Mouse (Mus musculus) heart, postnatal 0 days (tissue): ENCODE data around the gene Gm8439.
"Not testable (repeated sequence)": the region's sequence is repeated elsewhere in the genome, so short reads cannot be mapped to it uniquely, and the experiment has no call there.

Source experiments
- CTCF ChIP-seq: IDR thresholded peaks from 2 replicates; pipeline ENCODE4 v1.5.1; 2016; ENCODE audit warnings: antibody characterized with exemption, control low read depth, low read depth
- EP300 ChIP-seq: IDR thresholded peaks from 2 replicates; pipeline ENCODE4 v1.6.1; 2016; ENCODE audit warnings: antibody characterized with exemption, low read depth

GRCm38 (mm10) chr4:120596210-120596609, 7.7 kb downstream of the Gm8439 start:
- TF ChIP-seq CTCF, EP300: not testable (repeated sequence)
